Mouse (Mus musculus): Measurements from ENCODE around the gene Grip2.

DNA sequence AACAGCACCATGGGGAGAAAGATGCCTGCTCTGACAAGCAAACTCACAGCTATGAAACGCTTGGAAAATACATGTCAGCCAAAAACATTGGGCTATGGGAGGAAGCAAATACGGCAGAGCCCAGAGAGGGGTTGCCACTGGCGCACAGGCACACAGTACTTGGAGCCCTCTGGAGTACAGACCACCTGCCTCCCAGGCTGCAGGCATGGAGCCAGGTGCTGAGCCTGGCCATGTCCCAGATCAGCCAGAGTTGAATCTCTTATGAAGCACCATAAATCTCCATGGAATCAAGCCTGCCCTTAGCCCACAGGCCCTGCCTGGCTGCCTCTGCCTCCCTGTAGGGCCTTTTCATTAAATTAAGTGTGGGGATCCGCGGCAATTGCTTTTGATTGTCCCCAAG lies 876 bp upstream of the Grip2 start:
- TF ChIP-seq CTCF (IDR thresholded peaks at IDR 0.05; ENCODE audit: low read depth, low read length) (no peak), TAL1 (conservative IDR thresholded peaks at IDR 0.05; ENCODE audit: low read depth, low read length) (no peak), POLR2AphosphoS5 (IDR thresholded peaks at IDR 0.05; ENCODE audit: insufficient replicate concordance, low read depth, low read length) (no peak), GATA1 (IDR thresholded peaks at IDR 0.05; ENCODE audit: borderline replicate concordance, low read length) (no peak)
